Mouse (Mus musculus): ENCODE measurements around the gene Noxo1. TPM values are rescaled to one million over a fixed set of nuclear protein-coding genes. Genes with fewer than 3 reads are reported as not detected.

Gene Noxo1
- polyA plus RNA-seq, 1 experiment from 2014 or later, result 5.3 TPM

DNA sequence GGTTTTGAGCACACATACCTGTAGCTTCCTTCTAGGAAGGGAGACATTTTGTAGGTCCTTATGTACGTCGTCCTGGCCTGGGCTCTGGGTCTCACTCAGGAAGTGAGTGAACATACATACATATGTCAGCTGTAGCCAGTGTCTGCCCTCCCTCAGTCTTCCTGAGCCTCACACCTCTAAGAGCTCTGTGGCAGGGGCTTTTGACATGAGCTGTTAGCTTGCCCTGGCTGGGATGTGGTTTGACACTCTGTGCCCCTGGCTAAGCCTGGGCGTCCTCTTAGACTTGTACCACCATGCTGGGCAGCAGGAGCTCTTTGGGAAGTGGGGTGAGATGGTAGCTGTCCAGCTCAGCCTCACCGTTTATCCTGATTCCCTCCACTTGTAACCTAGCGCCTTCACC is 24.7 kb upstream of the Noxo1 start:
- WGBS, result 55% methylated on average over 5 of the region's 5 CpGs
- H3K4me2 ChIP-seq (ENCODE audit: low read depth, low read length), result peak overlapping the region; percentile 84
- peaks cover 21% of the 10 kb centered on the region for H3K4me1 ChIP-seq (ENCODE audit: control insufficient read depth, insufficient read depth, low read length)
- no peak overlapping the region for H3K4me3 ChIP-seq (ENCODE audit: low read depth, low read length)
- ATAC-seq (ENCODE audit: low read depth) (no peak), DNase-seq (ENCODE audit: low spot score) (no peak)
- H3K9ac ChIP-seq (ENCODE audit: low read depth, low read length), result peak overlapping the region; percentile 98
- no peaks in the 10 kb centered on the region for H3K9me3 ChIP-seq (ENCODE audit: control insufficient read depth, low read length)
- H3K27ac ChIP-seq (replicated peaks; ENCODE audit: low read depth, low read length), result no peak overlapping the region
- H3K27me3 ChIP-seq (replicated peaks; ENCODE audit: control insufficient read depth, insufficient read depth, low read length), result no peaks in the 10 kb centered on the region
- H3K36me3 ChIP-seq (ENCODE audit: control insufficient read depth, insufficient read depth, low read length), result no peaks in the 10 kb centered on the region

DNA sequence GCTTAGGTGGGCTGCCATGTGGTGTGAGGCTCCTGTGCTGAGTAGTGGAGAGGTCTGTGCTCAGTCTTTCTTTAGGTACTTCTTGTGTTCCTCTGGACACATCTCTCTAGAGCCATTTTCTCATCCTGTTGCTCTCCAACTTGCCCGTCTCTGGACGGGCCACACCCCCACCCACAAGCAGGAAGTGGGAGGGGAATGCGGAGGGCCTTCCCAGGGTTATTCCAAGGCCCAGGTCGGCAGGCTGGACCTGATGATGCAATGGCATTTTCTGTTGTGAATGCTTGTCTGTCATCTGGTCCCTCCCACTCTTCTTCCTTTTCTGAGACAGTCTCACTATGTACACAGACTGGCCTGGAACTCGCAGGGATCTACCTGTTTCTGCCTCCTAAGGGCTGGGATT is 23.9 kb upstream of the Noxo1 start:
- Histone ChIP-seq H3K4me1 (ENCODE audit: control insufficient read depth, insufficient read depth, low read length) (peaks cover 21% of the 10 kb centered on the region), H3K4me2 (ENCODE audit: low read depth, low read length) (peak overlapping the region; percentile 24; the same call in 1 of the 2 replicates), H3K27ac (replicated peaks; ENCODE audit: low read depth, low read length) (no peak overlapping the region), H3K9ac (ENCODE audit: low read depth, low read length) (peak overlapping the region; percentile 98; the same call in 1 of the 2 replicates), H3K36me3 (ENCODE audit: control insufficient read depth, insufficient read depth, low read length) (peaks cover 8% of the 10 kb centered on the region), H3K9me3 (ENCODE audit: control insufficient read depth, low read length) (no peaks in the 10 kb centered on the region), H3K27me3 (replicated peaks; ENCODE audit: control insufficient read depth, insufficient read depth, low read length) (no peaks in the 10 kb centered on the region), H3K4me3 (ENCODE audit: low read depth, low read length) (no peak overlapping the region)
- 26% methylated on average over 5 of the region's 5 CpGs for WGBS
- peak; percentile 39 for DNase-seq (ENCODE audit: low spot score)
- ATAC-seq (ENCODE audit: low read depth), result no peak

DNA sequence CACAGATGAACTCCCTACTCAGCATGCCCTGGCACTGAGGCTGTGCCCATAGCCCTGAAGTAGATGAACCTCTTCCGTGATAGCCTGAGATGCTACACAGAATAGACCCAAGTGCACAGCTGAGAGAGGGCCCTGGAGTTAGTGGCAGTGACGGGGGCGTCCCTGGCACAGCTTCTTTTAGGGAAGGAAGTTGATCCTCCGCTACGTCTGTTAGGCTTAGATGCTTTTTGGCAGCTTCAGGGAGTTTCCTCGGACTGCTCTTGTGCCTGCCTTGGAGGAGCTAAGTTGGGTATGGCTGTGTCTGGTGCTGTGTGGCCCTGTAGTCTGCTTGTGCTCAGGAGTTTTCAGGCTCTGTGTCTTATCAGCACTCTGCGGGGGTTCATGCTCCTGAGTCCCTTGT is 21.8 kb upstream of the Noxo1 start:
- 78% methylated on average over 7 of the region's 7 CpGs for WGBS
- no peak for ATAC-seq (ENCODE audit: low read depth)
- H3K9me3 ChIP-seq (ENCODE audit: control insufficient read depth, low read length), result no peaks in the 10 kb centered on the region

DNA sequence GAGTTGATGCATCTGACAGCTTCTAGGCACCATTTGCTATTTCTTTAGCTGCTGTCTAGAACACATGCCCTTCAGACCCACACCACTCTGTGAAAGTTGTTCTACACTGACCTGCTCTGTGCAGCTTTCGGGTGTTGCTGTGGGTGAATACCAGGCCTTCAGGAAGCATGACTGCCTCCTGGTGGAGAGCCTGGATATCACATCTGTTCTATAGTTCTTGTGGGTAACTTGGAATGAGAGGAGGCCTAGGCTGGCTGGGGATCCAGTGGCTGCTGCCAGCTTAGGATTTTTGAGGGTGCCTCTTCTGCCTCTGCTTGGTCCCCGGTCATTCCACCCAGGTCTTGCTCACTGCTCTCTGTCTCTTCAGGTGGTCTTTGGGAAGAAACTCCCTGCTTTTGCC is 19.8 kb upstream of the Noxo1 start:
- H3K9ac ChIP-seq (ENCODE audit: low read depth, low read length), result no peak overlapping the region
- no peak overlapping the region for H3K27ac ChIP-seq (replicated peaks; ENCODE audit: low read depth, low read length)
- 62% methylated on average over 2 of the region's 2 CpGs for WGBS

More for the DNA sequence above, 21.8 kb upstream of the Noxo1 start:
- no peak overlapping the region for H3K27ac ChIP-seq (replicated peaks; ENCODE audit: low read depth, low read length)
- H3K4me3 ChIP-seq (ENCODE audit: low read depth, low read length), result no peak overlapping the region
- no peaks in the 10 kb centered on the region for H3K27me3 ChIP-seq (replicated peaks; ENCODE audit: control insufficient read depth, insufficient read depth, low read length)
- H3K36me3 ChIP-seq (ENCODE audit: control insufficient read depth, insufficient read depth, low read length), result peaks cover 29% of the 10 kb centered on the region
- no peak overlapping the region for H3K4me2 ChIP-seq (ENCODE audit: low read depth, low read length)
- H3K4me1 ChIP-seq (ENCODE audit: control insufficient read depth, insufficient read depth, low read length), result peaks cover 16% of the 10 kb centered on the region
- no peak overlapping the region for H3K9ac ChIP-seq (ENCODE audit: low read depth, low read length)
- no peak for DNase-seq (ENCODE audit: low spot score)

DNA sequence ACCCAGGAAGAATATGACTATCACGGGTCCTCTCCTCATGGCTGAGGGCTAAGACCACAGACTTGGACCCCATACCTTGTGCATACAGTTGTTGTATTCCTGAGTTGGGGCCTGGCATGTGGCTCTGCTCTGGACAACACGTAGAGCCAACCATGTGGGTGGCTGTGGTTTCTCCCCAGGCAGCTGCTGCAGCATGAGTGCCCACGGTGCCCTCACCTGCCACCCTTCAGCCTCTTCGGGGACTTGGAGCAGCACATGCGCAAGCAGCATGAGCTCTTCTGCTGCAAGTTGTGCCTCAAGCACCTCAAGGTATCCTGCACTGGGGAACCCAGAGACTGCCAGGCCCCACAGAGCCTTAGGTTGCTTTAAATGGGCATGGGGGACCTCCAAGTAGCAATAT is 19.2 kb upstream of the Noxo1 start:
- Histone ChIP-seq H3K9me3 (ENCODE audit: control insufficient read depth, low read length) (no peaks in the 10 kb centered on the region), H3K27ac (replicated peaks; ENCODE audit: low read depth, low read length) (no peak overlapping the region), H3K36me3 (ENCODE audit: control insufficient read depth, insufficient read depth, low read length) (peaks cover 55% of the 10 kb centered on the region), H3K27me3 (replicated peaks; ENCODE audit: control insufficient read depth, insufficient read depth, low read length) (no peaks in the 10 kb centered on the region), H3K4me2 (ENCODE audit: low read depth, low read length) (no peak overlapping the region), H3K4me1 (ENCODE audit: control insufficient read depth, insufficient read depth, low read length) (peaks cover 4% of the 10 kb centered on the region; the same call in 1 of the 2 replicates), H3K9ac (ENCODE audit: low read depth, low read length) (no peak overlapping the region), H3K4me3 (ENCODE audit: low read depth, low read length) (no peak overlapping the region)
- WGBS, result 91% methylated on average over 5 of the region's 5 CpGs
- DNase-seq (ENCODE audit: low spot score) (no peak), ATAC-seq (ENCODE audit: low read depth) (no peak)

More for the DNA sequence above, 19.8 kb upstream of the Noxo1 start:
- ATAC-seq (ENCODE audit: low read depth), result peak; percentile 39; the same call in 1 of the 2 replicates
- Histone ChIP-seq H3K4me2 (ENCODE audit: low read depth, low read length) (no peak overlapping the region), H3K4me3 (ENCODE audit: low read depth, low read length) (no peak overlapping the region), H3K36me3 (ENCODE audit: control insufficient read depth, insufficient read depth, low read length) (peaks cover 48% of the 10 kb centered on the region), H3K27me3 (replicated peaks; ENCODE audit: control insufficient read depth, insufficient read depth, low read length) (no peaks in the 10 kb centered on the region), H3K4me1 (ENCODE audit: control insufficient read depth, insufficient read depth, low read length) (peaks cover 11% of the 10 kb centered on the region), H3K9me3 (ENCODE audit: control insufficient read depth, low read length) (no peaks in the 10 kb centered on the region)
- peak; percentile 58 for DNase-seq (ENCODE audit: low spot score)

DNA sequence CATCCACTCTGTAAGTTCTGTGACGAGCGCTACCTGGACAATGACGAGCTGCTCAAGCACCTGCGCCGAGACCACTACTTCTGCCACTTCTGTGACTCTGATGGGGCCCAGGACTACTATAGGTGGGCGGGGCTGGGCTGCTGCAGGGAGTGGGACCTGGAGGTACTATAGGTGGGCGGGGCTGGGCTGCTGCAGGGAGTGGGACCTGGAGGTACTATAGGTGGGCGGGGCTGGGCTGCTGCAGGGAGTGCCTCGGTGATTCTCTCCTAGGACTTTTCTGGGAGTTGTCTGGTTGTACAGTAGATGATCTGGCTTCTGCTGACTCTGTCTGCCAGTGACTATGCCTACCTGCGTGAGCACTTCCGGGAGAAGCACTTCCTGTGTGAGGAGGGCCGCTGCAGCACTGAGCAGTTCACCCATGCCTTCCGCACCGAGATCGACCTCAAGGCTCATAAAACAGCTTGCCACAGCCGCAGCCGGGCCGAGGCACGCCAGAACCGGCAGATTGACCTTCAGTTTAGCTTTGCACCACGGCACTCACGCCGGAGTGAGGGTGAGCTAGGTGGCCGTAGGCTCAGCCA is 18.4 kb upstream of the Noxo1 start:
- H3K9ac ChIP-seq (ENCODE audit: low read depth, low read length), result no peak overlapping the region
- ATAC-seq (ENCODE audit: low read depth) (no peak), DNase-seq (ENCODE audit: low spot score) (no peak)
- H3K27ac ChIP-seq (replicated peaks; ENCODE audit: low read depth, low read length), result no peak overlapping the region
- H3K4me3 ChIP-seq (ENCODE audit: low read depth, low read length), result no peak overlapping the region
- no peaks in the 10 kb centered on the region for H3K9me3 ChIP-seq (ENCODE audit: control insufficient read depth, low read length)
- no peak overlapping the region for H3K4me2 ChIP-seq (ENCODE audit: low read depth, low read length)
- peaks cover 62% of the 10 kb centered on the region for H3K36me3 ChIP-seq (ENCODE audit: control insufficient read depth, insufficient read depth, low read length)
- H3K27me3 ChIP-seq (replicated peaks; ENCODE audit: control insufficient read depth, insufficient read depth, low read length), result no peaks in the 10 kb centered on the region
- 91% methylated on average over 24 of the region's 24 CpGs for WGBS
- H3K4me1 ChIP-seq (ENCODE audit: control insufficient read depth, insufficient read depth, low read length), result no peaks in the 10 kb centered on the region

DNA sequence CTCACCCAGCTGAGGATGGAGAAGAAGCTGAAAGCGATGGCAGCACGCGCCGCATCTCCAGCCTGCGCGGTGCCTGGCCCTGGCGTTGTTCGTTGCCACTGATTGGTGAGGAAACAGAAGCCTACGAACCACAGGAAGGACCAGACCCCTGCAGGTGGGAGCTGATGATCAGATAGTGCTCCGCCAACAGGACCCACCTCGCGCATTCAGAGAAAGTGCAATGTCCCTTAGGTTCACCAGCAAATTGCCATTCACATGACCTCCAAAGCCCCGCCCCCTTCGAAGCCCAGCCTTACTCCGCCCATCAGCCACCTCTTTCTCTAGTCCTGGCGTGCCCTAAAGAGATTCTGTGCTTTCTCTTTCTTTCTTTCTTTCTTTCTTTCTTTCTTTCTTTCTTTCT is 9.5 kb upstream of the Noxo1 start:
- no peak overlapping the region for H3K27ac ChIP-seq (replicated peaks; ENCODE audit: low read depth, low read length)
- peaks cover 13% of the 10 kb centered on the region for H3K36me3 ChIP-seq (ENCODE audit: control insufficient read depth, insufficient read depth, low read length)
- H3K4me1 ChIP-seq (ENCODE audit: control insufficient read depth, insufficient read depth, low read length), result peaks cover 9% of the 10 kb centered on the region
- H3K27me3 ChIP-seq (replicated peaks; ENCODE audit: control insufficient read depth, insufficient read depth, low read length), result peaks cover 40% of the 10 kb centered on the region
- ATAC-seq (ENCODE audit: low read depth), result no peak
- H3K4me2 ChIP-seq (ENCODE audit: low read depth, low read length), result peak overlapping the region; percentile 15; the same call in 1 of the 2 replicates
- H3K9me3 ChIP-seq (ENCODE audit: control insufficient read depth, low read length), result no peaks in the 10 kb centered on the region
- no peak for DNase-seq (ENCODE audit: low spot score)
- WGBS, result 21% methylated on average over 15 of the region's 16 CpGs
- 0 out of 2 replicates have a peak overlapping the region, but pooled peaks have one; percentile 5 for H3K4me3 ChIP-seq (ENCODE audit: low read depth, low read length)
- no peak overlapping the region; the same call in 1 of the 2 replicates for H3K9ac ChIP-seq (ENCODE audit: low read depth, low read length)

DNA sequence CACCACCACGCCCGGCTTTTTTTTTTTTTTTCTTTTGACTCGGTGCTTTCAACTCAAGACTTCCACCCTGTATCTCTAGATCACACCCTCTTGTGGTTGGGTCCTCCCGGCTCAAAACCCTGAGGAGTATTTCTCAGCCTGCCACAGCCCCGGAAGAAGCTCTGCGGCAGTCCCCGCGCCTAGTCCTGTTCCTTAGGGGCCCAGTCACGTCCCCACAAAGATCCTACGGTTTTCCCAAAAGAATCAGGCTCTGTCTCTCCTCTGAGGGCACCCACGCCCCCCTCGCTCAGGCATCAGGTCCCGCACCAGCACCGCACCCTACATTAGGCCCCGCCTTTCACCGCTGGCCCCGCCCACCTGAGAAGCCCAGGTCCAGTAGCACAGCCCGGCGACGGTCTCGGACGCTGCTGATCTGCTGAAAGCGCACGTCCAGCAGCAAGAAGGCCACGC is 8.9 kb upstream of the Noxo1 start:
- H3K27me3 ChIP-seq (replicated peaks; ENCODE audit: control insufficient read depth, insufficient read depth, low read length), result peaks cover 40% of the 10 kb centered on the region
- ATAC-seq (ENCODE audit: low read depth), result peak; percentile 45
- H3K4me1 ChIP-seq (ENCODE audit: control insufficient read depth, insufficient read depth, low read length), result peaks cover 9% of the 10 kb centered on the region
- H3K36me3 ChIP-seq (ENCODE audit: control insufficient read depth, insufficient read depth, low read length), result peaks cover 9% of the 10 kb centered on the region
- peak overlapping the region; percentile 34 for H3K9ac ChIP-seq (ENCODE audit: low read depth, low read length)
- peak overlapping the region; percentile 32 for H3K4me3 ChIP-seq (ENCODE audit: low read depth, low read length)
- no peak overlapping the region for H3K27ac ChIP-seq (replicated peaks; ENCODE audit: low read depth, low read length)
- no peak for DNase-seq (ENCODE audit: low spot score)
- H3K9me3 ChIP-seq (ENCODE audit: control insufficient read depth, low read length), result no peaks in the 10 kb centered on the region
- 2% methylated on average over 24 of the region's 25 CpGs for WGBS
- peak overlapping the region; percentile 54 for H3K4me2 ChIP-seq (ENCODE audit: low read depth, low read length)

DNA sequence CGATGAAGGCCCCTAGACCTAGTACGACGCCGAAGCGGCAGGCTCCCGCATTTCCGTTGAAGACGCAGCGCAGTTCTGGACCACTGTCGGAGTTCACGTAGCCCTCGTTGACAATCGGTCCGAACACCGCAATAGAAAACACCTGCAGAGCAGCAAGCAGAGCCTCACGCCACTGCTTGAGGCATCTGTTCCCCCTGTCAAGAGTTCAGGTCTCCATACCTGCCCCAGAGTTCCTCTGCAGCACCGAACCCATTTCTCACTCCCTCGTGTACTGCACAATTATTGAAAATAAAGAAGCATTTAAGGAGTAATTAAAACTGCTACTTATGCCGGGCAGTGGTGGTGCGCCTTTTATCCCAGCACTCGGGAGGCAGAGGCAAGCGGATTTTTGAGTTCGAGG is 8.4 kb upstream of the Noxo1 start:
- H3K27ac ChIP-seq (replicated peaks; ENCODE audit: low read depth, low read length), result no peak overlapping the region
- H3K36me3 ChIP-seq (ENCODE audit: control insufficient read depth, insufficient read depth, low read length), result peaks cover 9% of the 10 kb centered on the region; the same call in 1 of the 2 replicates
- peak overlapping the region; percentile 34 for H3K9ac ChIP-seq (ENCODE audit: low read depth, low read length)
- no peak for ATAC-seq (ENCODE audit: low read depth)
- WGBS, result 18% methylated on average over 23 of the region's 23 CpGs
- peak overlapping the region; percentile 54 for H3K4me2 ChIP-seq (ENCODE audit: low read depth, low read length)
- peaks cover 40% of the 10 kb centered on the region for H3K27me3 ChIP-seq (replicated peaks; ENCODE audit: control insufficient read depth, insufficient read depth, low read length)
- H3K4me1 ChIP-seq (ENCODE audit: control insufficient read depth, insufficient read depth, low read length), result peaks cover 9% of the 10 kb centered on the region
- no peak for DNase-seq (ENCODE audit: low spot score)
- no peaks in the 10 kb centered on the region for H3K9me3 ChIP-seq (ENCODE audit: control insufficient read depth, low read length)
- peak overlapping the region; percentile 32 for H3K4me3 ChIP-seq (ENCODE audit: low read depth, low read length)

All from embryonic facial prominence, embryonic 14.5 days (tissue).